In the genomic region with DNA sequence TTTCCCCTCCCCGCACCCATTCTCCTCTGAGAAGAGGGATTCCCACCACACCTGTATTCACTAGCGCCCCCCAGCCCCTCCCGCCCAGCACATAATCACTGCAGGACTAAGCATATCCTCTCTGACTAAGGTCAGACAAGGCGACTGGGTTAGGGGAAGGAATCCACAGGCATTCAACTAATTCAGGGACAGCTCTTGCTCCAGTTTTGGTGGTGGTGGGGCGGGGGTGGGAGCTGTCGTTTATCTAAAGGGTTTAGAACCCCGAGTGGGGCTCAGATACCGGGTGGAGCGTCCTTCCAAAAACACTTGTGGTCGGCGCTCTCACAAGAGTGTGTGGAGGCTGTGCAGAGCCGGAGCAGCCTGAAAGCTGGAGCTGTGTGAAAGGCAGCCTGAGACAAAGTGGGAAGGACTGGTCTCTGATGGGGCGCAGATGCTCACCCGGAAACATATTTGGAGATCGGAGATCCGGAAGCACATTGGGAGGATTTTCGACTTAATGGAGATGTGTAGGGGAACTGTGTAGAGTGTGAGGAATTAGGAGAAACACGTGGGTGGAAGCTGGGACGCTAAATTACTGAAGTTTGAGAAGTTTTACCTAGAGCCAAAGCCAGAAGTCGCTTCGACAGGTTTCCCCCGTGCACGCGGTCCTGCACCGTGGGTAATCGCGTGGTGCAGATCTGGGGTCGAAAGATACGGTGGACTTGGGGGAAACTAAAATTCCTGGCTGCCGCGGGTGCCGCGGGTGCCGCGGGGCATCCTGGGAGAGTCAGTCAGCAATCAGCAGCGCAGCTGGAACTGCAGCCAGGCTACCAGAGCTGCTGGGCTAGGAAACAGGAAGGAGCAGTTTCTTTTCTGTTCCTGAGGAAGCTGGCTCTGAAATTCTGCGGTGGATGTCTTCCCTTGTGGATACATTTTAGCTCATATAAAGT, we compare ENCODE assay signal across 7 mouse cellular contexts. TPM values are rescaled to one million over a fixed set of nuclear protein-coding genes. Genes with fewer than 3 reads are reported as not detected.
DNase-seq lines count a peak whose midpoint lies in the region; ATAC-seq and TF ChIP-seq lines count a peak whose summit lies in the region.

No protein-coding gene starts in this region.

- H3K27me3 ChIP-seq in hindbrain, postnatal 0 days (ENCODE audit: insufficient read depth, low read length), result no peaks in the 10 kb centered on the region

- no peak for TF ChIP-seq CTCF in hindbrain, postnatal 0 days (IDR thresholded peaks at IDR 0.05; ENCODE audit: low read depth)

- peak overlapping the region; percentile 81 for H3K27ac ChIP-seq in hindbrain, postnatal 0 days

- H3K9ac ChIP-seq in hindbrain, postnatal 0 days (replicated peaks; ENCODE audit: low read length), result peak overlapping the region; percentile 39

- peak; percentile 60 to 66 for DNase-seq in cerebellum, postnatal 25 days
- DNase-seq in gastrocnemius, adult 8-10 months (ENCODE audit: low spot score in 2 of 2), result peak; percentile 63 to 71
- DNase-seq in hindbrain, postnatal 0 days (ENCODE audit: low spot score), result peak; percentile 82
- peak; percentile 52 to 65 for DNase-seq in left cerebral cortex, postnatal 14 days (ENCODE audit: low spot score in 2 of 2)
- peak; percentile 45 to 61 for DNase-seq in right cerebral cortex, postnatal 36 days (ENCODE audit: low spot score in 2 of 2)

- H3K36me3 ChIP-seq in hindbrain, postnatal 0 days (ENCODE audit: insufficient read depth, low read length), result no peaks in the 10 kb centered on the region

- WGBS in hindbrain, postnatal 0 days, result under 1% methylated on average over 37 of the region's 37 CpGs

- H3K4me2 ChIP-seq in hindbrain, postnatal 0 days (ENCODE audit: low read depth, low read length), result peak overlapping the region; percentile 75

- peak overlapping the region; percentile 48 for H3K4me3 ChIP-seq in hindbrain, postnatal 0 days (ENCODE audit: low read length)

- H3K4me1 ChIP-seq in hindbrain, postnatal 0 days (ENCODE audit: insufficient read depth, low read length), result no peaks in the 10 kb centered on the region

- intact Hi-C loops in left cerebral cortex, postnatal 14 days (cut with DNase I), result loop anchor here (2.0 to 5.0 kb wide), 3 partner anchors 50 to 244 kb away; partner anchors contain the start of genes Zfp51 and Zfp948

- H3K9me3 ChIP-seq in hindbrain, postnatal 0 days (ENCODE audit: low read length), result no peaks in the 10 kb centered on the region

- peak; percentile 72 for ATAC-seq in activated CD4-positive, CD25-positive, alpha-beta regulatory T cell, adult 4 months
- peak; percentile 96 for ATAC-seq in hindbrain, postnatal 0 days
- ATAC-seq in megakaryocyte progenitor cell, adult 5-6 weeks (replicated peaks; ENCODE audit: poor library complexity), result peak; percentile 93

RNA-seq across cellular contexts. Expression of gene Zfp52, which starts 18.9 kb away (rescaled TPM):
- polyA plus RNA-seq in activated CD4-positive, CD25-positive, alpha-beta regulatory T cell, adult 4 months (2017; shearing (Covaris generic)), result 10 to 100 TPM; 16.5 to 20.0 TPM
- 10 to 100 TPM in 1 of 4 experiments, 1 to 10 TPM in 3; 6.9 to 11.4 (median 8.5) TPM for total RNA-seq in gastrocnemius, adult 8-10 months (2022)
- total RNA-seq in hindbrain, postnatal 0 days (2014; rRNA removed), result 2.0 and 2.1 TPM in 2 replicates
- 2.1 and 2.3 TPM in 2 replicates for polyA plus RNA-seq in hindbrain, postnatal 0 days (2015; fragmentation: Nextera tagmentation; extraction: Ambion mirVana)
- 1 to 10 TPM; 6.0 to 6.2 TPM for total RNA-seq in left cerebral cortex, postnatal 14 days (2021)
- total RNA-seq in megakaryocyte progenitor cell, adult 5-6 weeks (2015), result 32.2 and 33.6 TPM in 2 replicates
- 25.4 and 42.3 TPM in 2 replicates for total RNA-seq in megakaryocyte progenitor cell, adult 5-6 weeks (2017)

RNA-seq across cellular contexts. Expression of gene Zfp53, which starts 27.7 kb away (rescaled TPM):
- 10 to 100 TPM; 31.8 to 32.9 TPM for polyA plus RNA-seq in activated CD4-positive, CD25-positive, alpha-beta regulatory T cell, adult 4 months (2017; shearing (Covaris generic))
- total RNA-seq in gastrocnemius, adult 8-10 months (2022), result 1 to 10 TPM; 1.3 to 1.8 (median 1.5) TPM
- 3.1 and 3.4 TPM in 2 replicates for total RNA-seq in hindbrain, postnatal 0 days (2014; rRNA removed)
- 7.8 and 7.9 TPM in 2 replicates for polyA plus RNA-seq in hindbrain, postnatal 0 days (2015; fragmentation: Nextera tagmentation; extraction: Ambion mirVana)
- total RNA-seq in left cerebral cortex, postnatal 14 days (2021), result 1 to 10 TPM; 3.3 to 3.8 TPM
- 14.5 and 18.7 TPM in 2 replicates for total RNA-seq in megakaryocyte progenitor cell, adult 5-6 weeks (2015)
- 11.6 and 13.9 TPM in 2 replicates for total RNA-seq in megakaryocyte progenitor cell, adult 5-6 weeks (2017)

RNA-seq across cellular contexts. Expression of gene Zfp948, which starts 50.3 kb away (rescaled TPM):
- 1 to 10 TPM; 2.6 to 7.1 TPM for polyA plus RNA-seq in activated CD4-positive, CD25-positive, alpha-beta regulatory T cell, adult 4 months (2017; shearing (Covaris generic))
- total RNA-seq in gastrocnemius, adult 8-10 months (2022), result 1 to 10 TPM in 3 of 4 experiments, under 1 TPM in 1; 0.97 to 1.9 (median 1.6) TPM
- total RNA-seq in hindbrain, postnatal 0 days (2014; rRNA removed), result 6.5 and 8.7 TPM in 2 replicates
- polyA plus RNA-seq in hindbrain, postnatal 0 days (2015; fragmentation: Nextera tagmentation; extraction: Ambion mirVana), result 13.2 and 15.5 TPM in 2 replicates
- total RNA-seq in left cerebral cortex, postnatal 14 days (2021), result 10 to 100 TPM; 12.3 to 14.1 TPM
- 4.3 TPM in 2 replicates for total RNA-seq in megakaryocyte progenitor cell, adult 5-6 weeks (2015)
- total RNA-seq in megakaryocyte progenitor cell, adult 5-6 weeks (2017), result 2.0 and 3.3 TPM in 2 replicates

Comparison
In these comparisons a context has a peak if more than half of its experiments do, and no peak if none do; other contexts are left out.
1. Peak in every context shown above with its lines: DNase-seq, ATAC-seq, H3K4me3 ChIP-seq and H3K27ac ChIP-seq.